Mouse (Mus musculus) hindbrain, embryonic 11.5 days (tissue): Measurements from ENCODE around the gene 5730455P16Rik. TPM values are rescaled to one million over a fixed set of nuclear protein-coding genes. Genes with fewer than 3 reads are reported as not detected.
"Not testable (repeated sequence)": the region's sequence is repeated elsewhere in the genome, so short reads cannot be mapped to it uniquely, and the experiment has no call there.

Source experiments
- ATAC-seq: fragments of 200-750 bp; cut with Nextera tagmentation; 2 replicates; pipeline ENCODE4 v1.8.0; 2017; ENCODE audit warnings: mild to moderate bottlenecking, moderate TSS enrichment, moderate library complexity; ENCODE audit not compliant: low FRiP score
- DNase-seq: peaks from one replicate; pipeline ENCODE4 v3.0.0-alpha.2; 2015; ENCODE audit warnings: low spot score
- H3K27ac ChIP-seq: fragments of 300-500 bp; sonication (generic); 2 replicates; pipeline ENCODE4 v1.5.1; 2014; ENCODE audit warnings: mild to moderate bottlenecking, low read depth, low read length
- H3K27me3 ChIP-seq: fragments of 300-500 bp; sonication (generic); 2 replicates; pipeline ENCODE4 v1.6.1; 2014; ENCODE audit warnings: mild to moderate bottlenecking, low read length, moderate library complexity, mixed read lengths; ENCODE audit not compliant: control insufficient read depth, insufficient read depth
- H3K36me3 ChIP-seq: fragments of 300-500 bp; sonication (generic); 2 replicates; pipeline ENCODE4 v1.6.1; 2014; ENCODE audit warnings: mild to moderate bottlenecking, low read length, moderate library complexity, mixed read lengths; ENCODE audit not compliant: control insufficient read depth, insufficient read depth
- H3K4me1 ChIP-seq: fragments of 300-500 bp; sonication (generic); replicated peaks from 2 replicates; pipeline ENCODE4 v1.6.1; 2014; ENCODE audit warnings: low read length, mixed read lengths; ENCODE audit not compliant: control insufficient read depth, insufficient read depth
- H3K4me2 ChIP-seq: fragments of 300-500 bp; sonication (generic); replicated peaks from 2 replicates; pipeline ENCODE4 v1.6.1; 2014; ENCODE audit warnings: mild to moderate bottlenecking, low read depth, low read length
- H3K4me3 ChIP-seq: fragments of 300-500 bp; sonication (generic); 2 replicates; pipeline ENCODE4 v1.5.1; 2014; ENCODE audit warnings: low read depth, low read length
- H3K9ac ChIP-seq: fragments of 300-500 bp; sonication (generic); 2 replicates; pipeline ENCODE4 v1.6.1; 2014; ENCODE audit warnings: low read depth, low read length
- H3K9me3 ChIP-seq: fragments of 300-500 bp; sonication (generic); 2 replicates; pipeline ENCODE4 v1.6.1; 2016; ENCODE audit warnings: low read length; ENCODE audit not compliant: control insufficient read depth
- WGBS: fragments of 180-500 bp; shearing (Covaris S2); extraction: QIAGEN DNeasy Blood & Tissue Kit; methylation state at CpG from one replicate; pipeline ENCODE4 v1.1.7; 2014; 5-methylcytosine and 5-hydroxymethylcytosine counted together
- polyA plus RNA-seq: library from polyadenylated mRNA; unstranded; fragments of >200 nt; fragmentation: Nextera tagmentation; extraction: Ambion mirVana; gene quantifications from 2 replicates; pipeline ENCODE4 v1.2.1, GENCODE M21; 2014

The 5730455P16Rik gene
- polyA plus RNA-seq = 24.9 and 25.2 TPM in 2 replicates

- ATAC-seq (peak; percentile 79), DNase-seq (peak; percentile 88)
- H3K36me3 ChIP-seq = no peaks in the 10 kb centered on the region; the same call in 1 of the 2 replicates
- H3K9me3 ChIP-seq = no peaks in the 10 kb centered on the region
- H3K9ac ChIP-seq = peak within 1 kb of the TSS; percentile 96
- peak within 1 kb of the TSS; percentile 63 for H3K4me2 ChIP-seq
- H3K27ac ChIP-seq = peak within 1 kb of the TSS; percentile 83
- WGBS = 3% methylated on average over 43 of the region's 43 CpGs
- peak within 1 kb of the TSS; percentile 85 for H3K4me3 ChIP-seq
- no peaks in the 10 kb centered on the region for H3K4me1 ChIP-seq
- H3K27me3 ChIP-seq = no peaks in the 10 kb centered on the region
Measured at GRCm38 (mm10) chr11:80377712-80378451, at the start of gene 5730455P16Rik. TSS of gene 5730455P16Rik (minus strand) at chr11:80378034.

DNA sequence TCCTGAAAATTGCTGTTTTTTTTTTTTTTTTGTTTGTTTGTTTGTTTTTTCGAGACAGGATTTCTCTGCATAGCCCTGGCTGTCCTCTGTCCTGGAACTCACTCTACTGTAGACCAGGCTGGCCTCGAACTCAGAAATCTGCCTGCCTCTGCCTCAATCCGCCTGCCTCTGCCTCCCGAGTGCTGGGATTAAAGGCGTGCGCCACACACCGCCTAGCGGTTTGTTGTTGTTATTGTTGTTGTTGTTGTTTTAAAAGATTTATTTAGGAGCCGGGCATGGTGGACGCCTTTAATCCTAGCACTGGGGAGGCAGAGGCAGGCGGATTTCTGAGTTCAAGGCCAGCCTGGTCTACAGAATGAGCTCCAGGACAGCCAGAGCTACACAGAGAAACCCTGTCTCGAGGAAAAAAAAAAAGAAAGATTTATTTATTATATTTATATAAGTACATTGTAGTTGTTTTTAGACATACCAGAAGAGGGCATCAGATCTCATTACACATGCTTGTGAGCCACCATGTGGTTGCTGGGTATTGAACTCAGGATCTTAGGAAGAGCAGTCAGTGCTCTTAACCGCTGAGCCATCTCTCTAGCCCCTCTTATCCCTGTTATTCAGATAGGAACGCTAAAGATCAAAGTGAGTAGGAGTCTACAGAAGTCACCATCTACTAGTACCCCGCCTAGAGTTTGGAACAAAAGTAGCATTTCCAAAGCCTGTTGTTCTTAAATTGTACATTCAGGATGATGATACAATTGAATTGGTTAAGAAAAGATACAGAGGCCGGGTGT is 48.4 kb upstream of the 5730455P16Rik start:
- not testable (repeated sequence) for H3K27ac ChIP-seq, H3K4me2 ChIP-seq, H3K9ac ChIP-seq, H3K9me3 ChIP-seq, H3K27me3 ChIP-seq, H3K4me1 ChIP-seq, H3K4me3 ChIP-seq, H3K36me3 ChIP-seq, ATAC-seq, DNase-seq
- 77% methylated on average over 16 of the region's 16 CpGs for WGBS

- no peaks in the 10 kb centered on the region for H3K4me1 ChIP-seq
- no peaks in the 10 kb centered on the region for H3K27me3 ChIP-seq
- 63% methylated on average over 5 of the region's 5 CpGs for WGBS
- H3K4me2 ChIP-seq = no peak overlapping the region
- no peaks in the 10 kb centered on the region for H3K36me3 ChIP-seq
- DNase-seq (no peak), ATAC-seq (no peak)
- no peaks in the 10 kb centered on the region for H3K9me3 ChIP-seq
- H3K9ac ChIP-seq = no peak overlapping the region
- no peak overlapping the region for H3K27ac ChIP-seq
- H3K4me3 ChIP-seq = no peak overlapping the region
Measured at GRCm38 (mm10) chr11:80425247-80425778, 47.5 kb upstream of the 5730455P16Rik start.

GRCm38 (mm10) chr11:80424691-80425090 is 46.9 kb upstream of the 5730455P16Rik start:
- no peaks in the 10 kb centered on the region for H3K4me1 ChIP-seq
- H3K27ac ChIP-seq = no peak overlapping the region
- no peaks in the 10 kb centered on the region for H3K27me3 ChIP-seq
- DNase-seq = no peak
- H3K9me3 ChIP-seq = no peaks in the 10 kb centered on the region
- H3K4me3 ChIP-seq = no peak overlapping the region
- no peak overlapping the region for H3K9ac ChIP-seq
- 88% methylated on average over 2 of the region's 2 CpGs for WGBS
- no peaks in the 10 kb centered on the region for H3K36me3 ChIP-seq
- no peak for ATAC-seq
- no peak overlapping the region for H3K4me2 ChIP-seq

DNA sequence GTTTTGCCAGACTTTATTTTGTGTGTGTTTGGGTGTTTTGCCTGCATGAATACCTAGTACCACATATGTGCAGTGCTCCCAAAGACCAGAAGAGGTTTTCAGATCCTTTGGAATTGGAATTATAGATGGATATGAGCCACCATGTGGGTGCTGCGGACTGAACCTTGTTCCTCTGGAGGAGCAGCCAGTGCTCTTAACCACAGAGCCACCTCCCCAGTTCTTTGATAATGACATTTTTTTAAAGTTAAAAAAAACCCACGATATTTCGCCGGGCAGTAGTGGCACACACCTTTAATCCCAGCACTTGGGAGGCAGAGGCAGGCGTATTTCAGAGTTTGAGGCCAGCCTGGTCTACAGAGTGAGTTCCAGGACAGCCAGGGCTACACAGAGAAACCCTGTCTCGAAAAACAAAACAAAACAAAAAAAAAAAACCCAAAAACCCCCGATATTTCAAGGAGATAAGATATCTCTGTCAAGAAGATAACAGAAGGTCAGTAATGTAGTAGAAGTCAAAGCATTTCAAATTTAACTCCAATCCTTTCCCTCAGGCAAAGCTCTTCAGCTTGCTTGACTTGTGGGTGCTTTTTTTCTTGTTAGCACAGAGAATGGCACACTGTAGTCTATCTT is 43.7 kb upstream of the 5730455P16Rik start:
- no peak overlapping the region for H3K4me2 ChIP-seq
- no peak overlapping the region for H3K4me3 ChIP-seq
- no peaks in the 10 kb centered on the region for H3K4me1 ChIP-seq
- DNase-seq = no peak
- WGBS = 85% methylated on average over 7 of the region's 7 CpGs
- no peak overlapping the region for H3K9ac ChIP-seq
- no peak overlapping the region for H3K27ac ChIP-seq
- H3K27me3 ChIP-seq = no peaks in the 10 kb centered on the region
- H3K9me3 ChIP-seq = no peaks in the 10 kb centered on the region
- no peaks in the 10 kb centered on the region for H3K36me3 ChIP-seq
- no peak for ATAC-seq

DNA sequence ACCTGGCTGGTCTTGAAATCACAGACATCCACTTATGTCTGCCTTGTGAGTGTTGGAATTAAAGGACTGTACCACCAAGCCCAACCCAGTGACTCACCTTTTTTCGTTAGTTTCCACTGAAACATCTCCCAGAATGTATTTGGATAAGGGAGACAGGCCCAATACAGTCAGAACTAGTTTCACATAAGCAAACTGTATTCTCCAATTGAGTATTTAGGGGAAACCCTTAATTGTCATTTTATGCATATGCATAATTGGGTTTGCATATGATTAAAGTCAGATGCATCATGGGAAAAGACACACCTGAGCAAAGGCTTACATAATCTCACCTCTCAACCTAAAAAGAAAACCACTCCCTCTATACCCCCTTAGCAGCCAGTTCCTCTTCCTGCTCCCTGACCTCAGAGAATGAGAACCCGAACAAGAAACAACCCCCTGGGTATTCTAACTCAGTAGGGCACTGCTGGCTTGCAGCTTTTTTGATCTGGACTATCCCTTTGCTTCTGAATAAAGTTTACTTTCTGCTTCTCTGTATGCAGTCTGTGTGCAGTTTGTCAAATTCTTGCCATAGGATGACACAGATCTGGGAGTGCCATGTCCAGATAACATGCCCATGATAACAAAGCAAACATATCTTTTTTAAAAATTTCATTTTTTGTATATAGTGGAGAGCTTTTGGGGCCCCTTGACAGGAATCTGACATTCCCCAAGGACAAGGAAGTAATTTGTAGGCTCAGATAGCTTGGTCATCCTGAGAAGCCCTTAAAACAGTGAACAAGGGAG is 42.6 kb upstream of the 5730455P16Rik start:
- DNase-seq = no peak
- Histone ChIP-seq H3K36me3 (no peaks in the 10 kb centered on the region), H3K27me3 (no peaks in the 10 kb centered on the region), H3K4me1 (no peaks in the 10 kb centered on the region), H3K4me3 (no peak overlapping the region), H3K9me3 (no peaks in the 10 kb centered on the region), H3K4me2 (no peak overlapping the region), H3K27ac (no peak overlapping the region), H3K9ac (no peak overlapping the region)
- no peak for ATAC-seq
- WGBS = 64% methylated on average over 2 of the region's 2 CpGs

DNA sequence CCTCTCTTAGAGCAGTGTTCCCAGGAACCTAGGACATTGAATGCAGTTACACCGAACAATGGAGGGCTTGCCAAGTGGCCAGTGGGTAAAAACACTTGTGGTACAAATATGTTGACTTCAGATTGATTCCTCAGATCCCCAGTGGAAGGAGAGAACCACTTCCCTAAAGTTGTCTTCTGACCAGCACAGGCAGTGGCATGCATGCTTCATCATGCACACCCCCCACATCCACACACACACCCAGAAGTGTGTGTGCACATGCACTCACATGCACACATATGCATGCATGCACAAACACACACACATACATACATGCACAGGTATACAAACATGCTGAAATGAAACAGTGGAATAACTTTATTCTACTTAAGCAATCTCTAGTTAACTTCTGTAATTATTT is 41.9 kb upstream of the 5730455P16Rik start:
- H3K27ac ChIP-seq = no peak overlapping the region
- DNase-seq (no peak), ATAC-seq (no peak)
- no peaks in the 10 kb centered on the region for H3K4me1 ChIP-seq
- no peak overlapping the region for H3K4me2 ChIP-seq
- no peaks in the 10 kb centered on the region for H3K27me3 ChIP-seq
- WGBS = 88% methylated on average over 1 of the region's 1 CpGs
- H3K36me3 ChIP-seq = no peaks in the 10 kb centered on the region
- H3K9me3 ChIP-seq = no peaks in the 10 kb centered on the region
- no peak overlapping the region for H3K4me3 ChIP-seq
- no peak overlapping the region for H3K9ac ChIP-seq

GRCm38 (mm10) chr11:80417085-80417484 is 39.3 kb upstream of the 5730455P16Rik start:
- Histone ChIP-seq H3K4me1 (no peaks in the 10 kb centered on the region), H3K4me2 (no peak overlapping the region), H3K4me3 (no peak overlapping the region), H3K9ac (no peak overlapping the region), H3K27me3 (no peaks in the 10 kb centered on the region), H3K27ac (no peak overlapping the region), H3K9me3 (no peaks in the 10 kb centered on the region), H3K36me3 (no peaks in the 10 kb centered on the region)
- WGBS = 91% methylated on average over 5 of the region's 5 CpGs
- no peak for DNase-seq
- ATAC-seq = no peak
